Mouse (Mus musculus): Measurements from ENCODE around the gene Mrfap1. TPM values are rescaled to one million over a fixed set of nuclear protein-coding genes. Genes with fewer than 3 reads are reported as not detected.

Mrfap1 gene
- total RNA-seq, 1 experiment: 238 TPM

- peaks cover 0 to 9% of the 10 kb centered on the region in 2 experiments; a peak in 1 of 4 replicates for H3K4me1 ChIP-seq (ENCODE audit: control insufficient read depth in 2 of 2, insufficient read depth in 2 of 2, low read length in 2 of 2, poor library complexity in 1 of 2)
- H3K27ac ChIP-seq (ENCODE audit: insufficient read depth, low read depth, low read length, poor library complexity, severe bottlenecking): no peak overlapping the region
- no peaks in the 10 kb centered on the region for H3K9me3 ChIP-seq (ENCODE audit: control insufficient read depth, insufficient read depth, low read depth, low read length)
- H3K36me3 ChIP-seq (ENCODE audit: control insufficient read depth, insufficient read depth, low read length, poor library complexity, severe bottlenecking): peaks cover 2% of the 10 kb centered on the region; the same call in 1 of the 2 replicates
- TF ChIP-seq MAFK (IDR thresholded peaks at IDR 0.05; ENCODE audit: insufficient read depth, low read depth, low read length): no peak
- no peak for TF ChIP-seq ZC3H11A (IDR thresholded peaks at IDR 0.05; ENCODE audit: borderline replicate concordance, low read depth, low read length)
- no peak for TF ChIP-seq ZNF384 (IDR thresholded peaks at IDR 0.05; ENCODE audit: low read depth, low read length)
- TF ChIP-seq CHD2 (IDR thresholded peaks at IDR 0.05; ENCODE audit: low read depth, low read length): no peak
- no peak for TF ChIP-seq HCFC1 (IDR thresholded peaks at IDR 0.05; ENCODE audit: borderline replicate concordance, insufficient read depth, low read length)
- in situ Hi-C loops (cut with MboI; ENCODE audit: low sequenced_read_pairs in 2 of 2, unreplicated experiment in 2 of 2): no loop called here
- no peak for DNase-seq (ENCODE audit: low read depth, low spot score)
- no peak overlapping the region for H3K9ac ChIP-seq (ENCODE audit: insufficient read depth, low read depth, low read length, poor library complexity, severe bottlenecking)
- H3K4me3 ChIP-seq (ENCODE audit: insufficient read depth in 1 of 2, low read depth in 1 of 2, low read length in 2 of 2, poor library complexity in 1 of 2, severe bottlenecking in 1 of 2): no peak overlapping the region; a peak in 1 of 4 replicates
These were observed 18.0 kb upstream of the Mrfap1 start for GRCm38 (mm10) chr5:36814554-36814953.

GRCm38 (mm10) chr5:36811413-36811812 is 14.8 kb upstream of the Mrfap1 start:
- Histone ChIP-seq H3K9ac (ENCODE audit: insufficient read depth, low read depth, low read length, poor library complexity, severe bottlenecking) (no peak overlapping the region), H3K4me1 (ENCODE audit: control insufficient read depth in 2 of 2, insufficient read depth in 2 of 2, low read length in 2 of 2, poor library complexity in 1 of 2) (peaks cover 0 to 9% of the 10 kb centered on the region in 2 experiments; a peak in 1 of 4 replicates), H3K4me3 (ENCODE audit: insufficient read depth in 1 of 2, low read depth in 1 of 2, low read length in 2 of 2, poor library complexity in 1 of 2, severe bottlenecking in 1 of 2) (no peak overlapping the region), H3K9me3 (ENCODE audit: control insufficient read depth, insufficient read depth, low read depth, low read length) (no peaks in the 10 kb centered on the region), H3K27ac (ENCODE audit: insufficient read depth, low read depth, low read length, poor library complexity, severe bottlenecking) (no peak overlapping the region), H3K36me3 (ENCODE audit: control insufficient read depth, insufficient read depth, low read length, poor library complexity, severe bottlenecking) (peaks cover 6% of the 10 kb centered on the region; the same call in 1 of the 2 replicates)
- in situ Hi-C loops (cut with MboI; ENCODE audit: low sequenced_read_pairs in 2 of 2, unreplicated experiment in 2 of 2): no loop called here
- TF ChIP-seq ZC3H11A (IDR thresholded peaks at IDR 0.05; ENCODE audit: borderline replicate concordance, low read depth, low read length): peak; percentile 21; the same call in 1 of the 2 replicates
- no peak for TF ChIP-seq CHD2 (IDR thresholded peaks at IDR 0.05; ENCODE audit: low read depth, low read length)
- DNase-seq (ENCODE audit: low read depth, low spot score): peak; percentile 68

- TF ChIP-seq MAFK (IDR thresholded peaks at IDR 0.05; ENCODE audit: insufficient read depth, low read depth, low read length) (no peak), ZC3H11A (IDR thresholded peaks at IDR 0.05; ENCODE audit: borderline replicate concordance, low read depth, low read length) (no peak), CHD2 (IDR thresholded peaks at IDR 0.05; ENCODE audit: low read depth, low read length) (no peak), ZNF384 (IDR thresholded peaks at IDR 0.05; ENCODE audit: low read depth, low read length) (no peak), HCFC1 (IDR thresholded peaks at IDR 0.05; ENCODE audit: borderline replicate concordance, insufficient read depth, low read length) (no peak)
- in situ Hi-C loops (cut with MboI; ENCODE audit: low sequenced_read_pairs in 2 of 2, unreplicated experiment in 2 of 2): no loop called here
- Histone ChIP-seq H3K4me1 (ENCODE audit: control insufficient read depth in 2 of 2, insufficient read depth in 2 of 2, low read length in 2 of 2, poor library complexity in 1 of 2) (peaks cover 0 to 9% of the 10 kb centered on the region in 2 experiments; a peak in 1 of 4 replicates), H3K27ac (ENCODE audit: insufficient read depth, low read depth, low read length, poor library complexity, severe bottlenecking) (no peak overlapping the region; the same call in 1 of the 2 replicates), H3K9me3 (ENCODE audit: control insufficient read depth, insufficient read depth, low read depth, low read length) (no peaks in the 10 kb centered on the region), H3K4me3 (ENCODE audit: insufficient read depth in 1 of 2, low read depth in 1 of 2, low read length in 2 of 2, poor library complexity in 1 of 2, severe bottlenecking in 1 of 2) (no peak overlapping the region), H3K36me3 (ENCODE audit: control insufficient read depth, insufficient read depth, low read length, poor library complexity, severe bottlenecking) (peaks cover 6% of the 10 kb centered on the region; the same call in 1 of the 2 replicates), H3K9ac (ENCODE audit: insufficient read depth, low read depth, low read length, poor library complexity, severe bottlenecking) (no peak overlapping the region)
- DNase-seq (ENCODE audit: low read depth, low spot score): no peak
These were observed 14.1 kb upstream of the Mrfap1 start for GRCm38 (mm10) chr5:36810634-36811033.

GRCm38 (mm10) chr5:36809123-36809522 is 12.6 kb upstream of the Mrfap1 start:
- Histone ChIP-seq H3K36me3 (ENCODE audit: control insufficient read depth, insufficient read depth, low read length, poor library complexity, severe bottlenecking) (peaks cover 6% of the 10 kb centered on the region; the same call in 1 of the 2 replicates), H3K27ac (ENCODE audit: insufficient read depth, low read depth, low read length, poor library complexity, severe bottlenecking) (no peak overlapping the region), H3K4me1 (ENCODE audit: control insufficient read depth in 2 of 2, insufficient read depth in 2 of 2, low read length in 2 of 2, poor library complexity in 1 of 2) (peaks cover 0 to 7% of the 10 kb centered on the region in 2 experiments; a peak in 1 of 4 replicates), H3K9me3 (ENCODE audit: control insufficient read depth, insufficient read depth, low read depth, low read length) (no peaks in the 10 kb centered on the region), H3K9ac (ENCODE audit: insufficient read depth, low read depth, low read length, poor library complexity, severe bottlenecking) (no peak overlapping the region), H3K4me3 (ENCODE audit: insufficient read depth in 1 of 2, low read depth in 1 of 2, low read length in 2 of 2, poor library complexity in 1 of 2, severe bottlenecking in 1 of 2) (no peak overlapping the region)
- no peak for DNase-seq (ENCODE audit: low read depth, low spot score)
- TF ChIP-seq MAFK (IDR thresholded peaks at IDR 0.05; ENCODE audit: insufficient read depth, low read depth, low read length): no peak
- no peak for TF ChIP-seq CHD2 (IDR thresholded peaks at IDR 0.05; ENCODE audit: low read depth, low read length)
- TF ChIP-seq ZNF384 (IDR thresholded peaks at IDR 0.05; ENCODE audit: low read depth, low read length): no peak
- TF ChIP-seq ZC3H11A (IDR thresholded peaks at IDR 0.05; ENCODE audit: borderline replicate concordance, low read depth, low read length): no peak
- TF ChIP-seq HCFC1 (IDR thresholded peaks at IDR 0.05; ENCODE audit: borderline replicate concordance, insufficient read depth, low read length): no peak
- in situ Hi-C loops (cut with MboI; ENCODE audit: low sequenced_read_pairs in 2 of 2, unreplicated experiment in 2 of 2): no loop called here

- Histone ChIP-seq H3K4me1 (ENCODE audit: control insufficient read depth in 2 of 2, insufficient read depth in 2 of 2, low read length in 2 of 2, poor library complexity in 1 of 2) (peaks cover 0 to 7% of the 10 kb centered on the region in 2 experiments; a peak in 1 of 4 replicates), H3K9me3 (ENCODE audit: control insufficient read depth, insufficient read depth, low read depth, low read length) (no peaks in the 10 kb centered on the region), H3K36me3 (ENCODE audit: control insufficient read depth, insufficient read depth, low read length, poor library complexity, severe bottlenecking) (peaks cover 4% of the 10 kb centered on the region; the same call in 1 of the 2 replicates), H3K4me3 (ENCODE audit: insufficient read depth in 1 of 2, low read depth in 1 of 2, low read length in 2 of 2, poor library complexity in 1 of 2, severe bottlenecking in 1 of 2) (no peak overlapping the region), H3K27ac (ENCODE audit: insufficient read depth, low read depth, low read length, poor library complexity, severe bottlenecking) (no peak overlapping the region), H3K9ac (ENCODE audit: insufficient read depth, low read depth, low read length, poor library complexity, severe bottlenecking) (no peak overlapping the region)
- in situ Hi-C loops (cut with MboI; ENCODE audit: low sequenced_read_pairs in 2 of 2, unreplicated experiment in 2 of 2): no loop called here
- TF ChIP-seq MAFK (IDR thresholded peaks at IDR 0.05; ENCODE audit: insufficient read depth, low read depth, low read length) (no peak), ZNF384 (IDR thresholded peaks at IDR 0.05; ENCODE audit: low read depth, low read length) (no peak), HCFC1 (IDR thresholded peaks at IDR 0.05; ENCODE audit: borderline replicate concordance, insufficient read depth, low read length) (no peak), ZC3H11A (IDR thresholded peaks at IDR 0.05; ENCODE audit: borderline replicate concordance, low read depth, low read length) (no peak), CHD2 (IDR thresholded peaks at IDR 0.05; ENCODE audit: low read depth, low read length) (no peak)
- DNase-seq (ENCODE audit: low read depth, low spot score): no peak
These were observed 10.5 kb upstream of the Mrfap1 start for GRCm38 (mm10) chr5:36807106-36807505.

Measured in ES-E14 (cell line).